Mouse (Mus musculus) yolk sac, embryonic 10.5 days (tissue): Measurements from ENCODE around the gene Fam19a4.
"Not testable (repeated sequence)": the region's sequence is repeated elsewhere in the genome, so short reads cannot be mapped to it uniquely, and the experiment has no call there.

Experiments
- DNase-seq: peaks from one replicate; pipeline ENCODE4 v3.0.0-alpha.2; 2017; ENCODE audit warnings: low spot score

Fam19a4 gene

GRCm38 (mm10) chr6:96944796-96945195 lies 115.4 kb downstream of the Fam19a4 start:
- no peak for DNase-seq

GRCm38 (mm10) chr6:96935776-96936175 lies 124.4 kb downstream of the Fam19a4 start:
- no peak for DNase-seq

GRCm38 (mm10) chr6:96909061-96909480 lies 151.1 kb downstream of the Fam19a4 start:
- no peak for DNase-seq

GRCm38 (mm10) chr6:96877105-96877504 lies 183.1 kb downstream of the Fam19a4 start:
- not testable (repeated sequence) for DNase-seq

- DNase-seq, result not testable (repeated sequence)
Measured at GRCm38 (mm10) chr6:96876651-96877050, 183.6 kb downstream of the Fam19a4 start.

- no peak for DNase-seq
Measured at GRCm38 (mm10) chr6:96853065-96853464, 207.1 kb downstream of the Fam19a4 start.

- no peak for DNase-seq
Measured at GRCm38 (mm10) chr6:96843944-96844343, 216.3 kb downstream of the Fam19a4 start.

GRCm38 (mm10) chr6:96840634-96841033 lies 219.6 kb downstream of the Fam19a4 start:
- DNase-seq, result no peak

- DNase-seq, result no peak
Measured at GRCm38 (mm10) chr6:96826626-96827025, 233.6 kb downstream of the Fam19a4 start.

- no peak for DNase-seq
Measured at GRCm38 (mm10) chr6:96802981-96803380, 257.2 kb downstream of the Fam19a4 start.

- no peak for DNase-seq
Measured at GRCm38 (mm10) chr6:96798746-96799145, 261.5 kb downstream of the Fam19a4 start.

GRCm38 (mm10) chr6:96797451-96797850 lies 262.8 kb downstream of the Fam19a4 start:
- no peak for DNase-seq
